Mouse (Mus musculus) midbrain, embryonic 15.5 days (tissue): ENCODE measurements around the gene Lpar2. TPM values are rescaled to one million over a fixed set of nuclear protein-coding genes. Genes with fewer than 3 reads are reported as not detected.

Source experiments
- ATAC-seq: fragments of 200-750 bp; cut with Nextera tagmentation; replicated peaks from 2 replicates; pipeline ENCODE4 v1.8.0; 2017; ENCODE audit warnings: moderate TSS enrichment
- H3K27ac ChIP-seq: fragments of 300-500 bp; sonication (generic); 2 replicates; pipeline ENCODE4 v1.5.1; 2015; ENCODE audit warnings: mild to moderate bottlenecking, inconsistent platforms
- H3K27me3 ChIP-seq: fragments of 300-500 bp; sonication (generic); replicated peaks from 2 replicates; pipeline ENCODE4 v1.6.1; 2015; ENCODE audit warnings: inconsistent platforms
- H3K36me3 ChIP-seq: fragments of 300-500 bp; sonication (generic); replicated peaks from 2 replicates; pipeline ENCODE4 v1.6.1; 2015; ENCODE audit warnings: inconsistent platforms
- H3K4me1 ChIP-seq: fragments of 300-500 bp; sonication (generic); 2 replicates; pipeline ENCODE4 v1.6.1; 2015; ENCODE audit warnings: inconsistent platforms
- H3K4me2 ChIP-seq: fragments of 300-500 bp; sonication (generic); 2 replicates; pipeline ENCODE4 v1.6.1; 2015; ENCODE audit warnings: inconsistent platforms, mild to moderate bottlenecking, moderate library complexity
- H3K4me3 ChIP-seq: fragments of 300-500 bp; sonication (generic); 2 replicates; pipeline ENCODE4 v1.5.1; 2015; ENCODE audit warnings: mild to moderate bottlenecking, inconsistent platforms
- H3K9ac ChIP-seq: fragments of 300-500 bp; sonication (generic); 2 replicates; pipeline ENCODE4 v1.6.1; 2015; ENCODE audit warnings: mild to moderate bottlenecking, inconsistent platforms
- H3K9me3 ChIP-seq: fragments of 300-500 bp; sonication (generic); 2 replicates; pipeline ENCODE4 v1.6.1; 2016; ENCODE audit warnings: inconsistent platforms
- WGBS: fragments of 180-500 bp; shearing (Covaris S2); methylation state at CpG from one replicate; pipeline ENCODE4 v1.1.7; 2015; ENCODE audit warnings: mixed read lengths; 5-methylcytosine and 5-hydroxymethylcytosine counted together
- polyA plus RNA-seq: library from polyadenylated mRNA; unstranded; fragments of >200 nt; fragmentation: Nextera tagmentation; extraction: Ambion mirVana; gene quantifications from 2 replicates; pipeline ENCODE4 v1.2.1, GENCODE M21; 2015

Lpar2 gene
- polyA plus RNA-seq, 1 experiment from 2014 or later, result 0.76 TPM

DNA sequence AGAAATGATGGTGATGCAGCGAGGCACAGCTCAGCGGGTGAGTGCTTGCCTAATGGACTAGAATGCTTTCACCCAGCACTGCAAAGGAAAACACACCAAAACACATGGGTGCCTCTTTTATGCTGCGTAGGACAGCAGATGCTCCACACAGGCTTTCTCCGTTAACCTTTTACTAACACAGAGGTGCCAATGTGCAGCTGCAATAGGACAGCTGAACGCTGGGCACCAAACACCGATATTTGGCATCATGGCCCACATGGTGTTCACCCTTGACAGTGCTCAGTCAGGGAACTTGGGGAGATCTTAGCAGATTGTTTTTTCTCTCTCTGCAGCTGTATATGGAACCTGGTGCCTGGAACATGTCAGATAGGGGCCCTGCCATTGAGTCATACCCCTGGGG, 27.3 kb upstream of the Lpar2 start:
- H3K9me3 ChIP-seq, result no peaks in the 10 kb centered on the region
- H3K9ac ChIP-seq, result no peak overlapping the region
- H3K27me3 ChIP-seq, result no peaks in the 10 kb centered on the region
- no peak overlapping the region for H3K4me2 ChIP-seq
- peaks cover 29% of the 10 kb centered on the region for H3K4me1 ChIP-seq
- ATAC-seq, result no peak
- peaks cover 46% of the 10 kb centered on the region for H3K36me3 ChIP-seq
- H3K4me3 ChIP-seq, result no peak overlapping the region
- no peak overlapping the region for H3K27ac ChIP-seq
- WGBS, result 98% methylated on average over 6 of the region's 6 CpGs

DNA sequence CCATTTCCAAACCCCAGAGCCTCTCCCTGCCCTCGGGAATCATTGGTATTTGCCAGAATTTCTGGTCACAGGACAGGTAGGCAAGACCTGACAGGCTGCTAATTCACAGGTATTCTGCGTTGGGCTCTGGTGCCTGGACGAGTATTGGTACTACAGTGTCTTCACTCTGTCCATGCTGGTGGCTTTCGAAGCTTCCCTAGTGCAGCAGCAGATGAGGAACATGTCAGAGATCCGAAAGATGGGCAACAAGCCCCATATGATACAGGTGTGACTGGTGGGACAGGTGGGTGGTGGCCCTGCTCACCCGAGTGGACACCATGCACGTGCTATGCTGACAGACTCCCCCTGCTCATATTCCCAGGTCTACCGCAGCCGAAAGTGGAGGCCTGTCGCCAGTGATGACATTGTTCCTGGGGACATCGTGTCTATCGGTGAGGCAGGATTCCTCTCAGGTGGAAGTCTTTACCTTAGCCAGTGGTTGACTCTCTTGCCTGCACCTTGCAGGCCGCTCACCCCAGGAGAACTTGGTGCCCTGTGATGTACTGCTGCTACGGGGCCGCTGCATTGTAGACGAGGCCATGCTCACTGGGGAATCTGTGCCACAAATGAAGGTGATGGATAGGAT, 25.4 kb upstream of the Lpar2 start:
- Histone ChIP-seq H3K27me3 (no peaks in the 10 kb centered on the region), H3K9me3 (no peaks in the 10 kb centered on the region), H3K4me2 (no peak overlapping the region), H3K4me3 (no peak overlapping the region), H3K27ac (no peak overlapping the region), H3K4me1 (peaks cover 22% of the 10 kb centered on the region), H3K9ac (no peak overlapping the region), H3K36me3 (peaks cover 61% of the 10 kb centered on the region)
- 96% methylated on average over 16 of the region's 16 CpGs for WGBS
- ATAC-seq, result no peak

DNA sequence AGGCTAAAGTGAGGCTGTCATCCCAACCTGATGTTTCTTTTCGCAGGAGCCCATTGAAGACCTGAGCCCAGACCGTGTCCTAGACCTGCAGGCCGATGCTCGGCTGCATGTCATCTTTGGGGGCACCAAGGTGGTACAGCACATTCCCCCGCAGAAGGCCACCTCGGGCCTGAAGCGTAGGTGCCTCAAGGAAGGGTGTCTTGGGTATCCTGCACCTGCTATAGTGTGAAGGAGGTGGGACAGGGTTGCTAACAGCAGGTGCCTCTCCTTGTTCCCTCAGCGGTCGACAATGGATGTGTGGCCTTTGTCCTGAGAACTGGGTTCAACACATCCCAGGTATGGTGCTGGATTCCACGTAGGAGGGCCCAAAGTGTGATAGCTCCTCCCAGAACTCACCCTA, 24.6 kb upstream of the Lpar2 start:
- no peaks in the 10 kb centered on the region for H3K9me3 ChIP-seq
- H3K9ac ChIP-seq, result no peak overlapping the region
- WGBS, result 95% methylated on average over 10 of the region's 10 CpGs
- H3K27me3 ChIP-seq, result no peaks in the 10 kb centered on the region
- no peak overlapping the region for H3K4me3 ChIP-seq
- H3K4me1 ChIP-seq, result peaks cover 14% of the 10 kb centered on the region
- no peak for ATAC-seq
- peaks cover 70% of the 10 kb centered on the region for H3K36me3 ChIP-seq
- no peak overlapping the region for H3K4me2 ChIP-seq
- H3K27ac ChIP-seq, result no peak overlapping the region

DNA sequence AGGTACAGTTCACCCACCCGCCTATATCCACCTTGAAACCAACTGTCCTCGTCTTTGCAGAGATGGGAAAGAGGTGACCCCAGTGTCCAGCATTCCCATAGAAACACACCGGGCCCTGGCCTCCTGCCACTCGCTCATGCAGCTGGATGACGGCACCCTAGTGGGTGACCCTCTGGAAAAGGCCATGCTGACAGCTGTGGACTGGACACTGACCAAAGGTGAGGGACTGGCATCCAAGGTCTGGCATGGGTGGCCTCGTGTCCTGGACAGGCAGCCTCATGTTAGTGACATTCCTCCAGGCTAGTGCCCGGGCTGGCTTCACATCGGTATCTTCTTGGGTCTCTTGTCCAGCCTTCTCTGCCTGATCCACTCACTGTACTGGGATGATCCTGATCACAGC, 23.0 kb upstream of the Lpar2 start:
- Histone ChIP-seq H3K36me3 (peaks cover 78% of the 10 kb centered on the region), H3K4me2 (no peak overlapping the region), H3K27ac (no peak overlapping the region), H3K27me3 (no peaks in the 10 kb centered on the region), H3K9me3 (no peaks in the 10 kb centered on the region), H3K9ac (no peak overlapping the region), H3K4me3 (no peak overlapping the region), H3K4me1 (no peaks in the 10 kb centered on the region)
- no peak for ATAC-seq
- 90% methylated on average over 8 of the region's 8 CpGs for WGBS

DNA sequence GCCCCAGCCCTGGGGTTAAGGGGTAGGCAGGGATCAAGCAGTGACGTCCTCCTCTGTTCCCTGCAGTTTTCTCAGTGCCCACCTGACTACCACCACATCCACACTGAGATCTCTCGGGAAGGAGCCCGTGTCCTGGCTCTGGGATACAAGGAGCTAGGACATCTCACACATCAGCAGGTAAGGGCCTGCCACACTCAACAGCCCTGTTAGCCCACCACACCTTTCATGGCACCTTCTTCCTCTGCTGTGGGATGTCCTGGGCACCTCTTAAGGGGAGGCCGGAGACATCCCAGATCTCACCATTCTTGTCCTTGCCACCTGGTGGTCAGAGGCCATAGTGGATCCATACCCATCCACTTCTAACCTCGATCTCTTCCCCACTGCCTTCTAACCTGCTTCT, 22.3 kb upstream of the Lpar2 start:
- Histone ChIP-seq H3K9me3 (no peaks in the 10 kb centered on the region), H3K4me3 (no peak overlapping the region), H3K27me3 (no peaks in the 10 kb centered on the region), H3K27ac (no peak overlapping the region), H3K36me3 (peaks cover 82% of the 10 kb centered on the region), H3K4me1 (no peaks in the 10 kb centered on the region), H3K4me2 (no peak overlapping the region), H3K9ac (no peak overlapping the region)
- no peak for ATAC-seq
- WGBS, result 91% methylated on average over 5 of the region's 5 CpGs

DNA sequence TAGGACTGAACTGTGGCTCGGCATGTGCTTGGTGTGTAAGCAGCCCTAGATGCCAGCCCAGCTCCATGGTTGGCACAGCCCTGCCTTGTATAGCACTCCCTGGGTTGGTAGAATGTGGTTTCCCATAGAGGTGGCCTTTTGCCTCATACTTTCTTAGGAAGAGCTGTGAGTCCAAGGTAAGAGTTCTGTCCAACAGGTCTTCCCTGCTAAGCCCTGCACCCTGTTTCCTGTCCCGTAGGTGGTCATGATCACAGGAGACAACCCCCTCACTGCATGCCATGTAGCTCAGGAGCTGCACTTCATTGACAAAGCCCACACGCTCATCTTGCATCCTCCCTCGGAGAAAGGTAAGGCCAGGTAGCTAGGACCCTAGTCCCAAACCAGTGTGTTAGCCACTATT, 20.4 kb upstream of the Lpar2 start:
- no peak overlapping the region for H3K27ac ChIP-seq
- peaks cover 92% of the 10 kb centered on the region for H3K36me3 ChIP-seq
- H3K4me1 ChIP-seq, result no peaks in the 10 kb centered on the region
- no peak overlapping the region for H3K4me2 ChIP-seq
- WGBS, result 97% methylated on average over 4 of the region's 4 CpGs
- no peak overlapping the region for H3K4me3 ChIP-seq
- no peaks in the 10 kb centered on the region for H3K9me3 ChIP-seq
- no peak overlapping the region for H3K9ac ChIP-seq
- no peaks in the 10 kb centered on the region for H3K27me3 ChIP-seq
- ATAC-seq, result no peak

DNA sequence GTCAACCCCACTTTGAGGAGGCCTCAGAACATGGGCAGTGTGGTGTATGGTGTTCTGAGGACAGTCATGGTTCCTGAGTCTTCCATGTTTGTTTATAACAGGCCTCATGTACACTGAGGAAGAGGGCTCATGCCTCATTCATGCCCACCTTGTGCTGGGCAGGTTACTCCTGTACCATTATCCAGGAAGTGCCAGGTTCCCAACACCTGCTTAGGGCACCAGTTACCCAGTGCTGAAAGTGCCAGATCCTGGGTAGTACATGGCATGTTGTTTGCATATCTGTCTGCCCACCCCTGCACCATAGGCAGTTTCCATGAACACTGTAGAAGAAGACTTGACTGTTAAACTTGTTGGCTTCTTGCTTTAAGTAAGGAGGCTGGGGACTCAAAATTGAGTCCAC, 20.0 kb upstream of the Lpar2 start:
- Histone ChIP-seq H3K4me3 (no peak overlapping the region), H3K27me3 (no peaks in the 10 kb centered on the region)
- no peak for ATAC-seq

DNA sequence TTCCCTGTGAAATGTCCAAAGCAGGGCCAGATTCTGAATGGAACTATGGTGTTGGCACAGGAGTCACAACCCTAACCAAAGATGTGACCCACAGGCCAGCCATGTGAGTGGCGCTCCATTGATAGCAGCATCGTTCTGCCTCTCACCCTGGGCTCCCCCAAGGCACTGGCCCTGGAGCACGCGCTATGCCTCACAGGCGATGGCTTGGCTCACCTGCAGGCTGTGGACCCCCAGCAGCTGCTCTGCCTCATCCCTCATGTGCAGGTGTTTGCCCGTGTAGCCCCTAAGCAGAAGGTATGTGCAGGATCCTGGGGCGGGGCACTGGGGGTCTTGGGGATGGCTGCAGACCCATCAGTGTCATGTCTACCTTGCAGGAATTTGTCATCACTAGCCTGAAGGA, 18.9 kb upstream of the Lpar2 start:
- Histone ChIP-seq H3K27ac (no peak overlapping the region), H3K9me3 (no peaks in the 10 kb centered on the region), H3K4me3 (no peak overlapping the region), H3K9ac (no peak overlapping the region), H3K4me1 (peaks cover 4% of the 10 kb centered on the region), H3K27me3 (no peaks in the 10 kb centered on the region), H3K4me2 (no peak overlapping the region), H3K36me3 (peaks cover 88% of the 10 kb centered on the region)
- no peak for ATAC-seq
- WGBS, result 96% methylated on average over 7 of the region's 7 CpGs

More for the DNA sequence above, 20.0 kb upstream of the Lpar2 start:
- Histone ChIP-seq H3K9me3 (no peaks in the 10 kb centered on the region), H3K4me1 (no peaks in the 10 kb centered on the region), H3K9ac (no peak overlapping the region), H3K4me2 (no peak overlapping the region), H3K36me3 (peaks cover 92% of the 10 kb centered on the region), H3K27ac (no peak overlapping the region)

DNA sequence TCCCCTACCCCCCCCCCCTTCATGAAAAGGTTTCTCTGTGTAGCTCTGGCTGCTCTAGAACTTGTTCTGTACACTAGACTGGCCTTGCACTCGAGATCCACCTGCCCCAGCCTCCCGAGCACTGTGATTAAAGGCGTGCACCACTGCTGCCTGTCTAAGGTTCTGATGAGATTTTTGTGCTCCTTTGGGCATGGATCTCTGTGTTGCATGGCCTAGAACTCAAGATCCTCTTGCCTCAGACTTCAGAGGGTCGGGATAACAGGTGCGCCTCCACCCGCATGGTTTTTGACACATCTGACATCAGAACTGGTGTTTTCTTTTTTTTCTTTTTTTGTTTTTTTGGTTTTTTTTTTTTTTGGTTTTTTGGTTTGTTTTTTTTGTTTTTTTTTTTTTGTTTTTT, 17.7 kb upstream of the Lpar2 start:
- no peak for ATAC-seq
- H3K4me3 ChIP-seq, result no peak overlapping the region
- H3K27ac ChIP-seq, result no peak overlapping the region
- H3K27me3 ChIP-seq, result no peaks in the 10 kb centered on the region
- H3K9ac ChIP-seq, result no peak overlapping the region
- H3K9me3 ChIP-seq, result no peaks in the 10 kb centered on the region
- H3K4me1 ChIP-seq, result peaks cover 6% of the 10 kb centered on the region
- H3K4me2 ChIP-seq, result no peak overlapping the region
- 91% methylated on average over 6 of the region's 6 CpGs for WGBS
- peaks cover 77% of the 10 kb centered on the region for H3K36me3 ChIP-seq

DNA sequence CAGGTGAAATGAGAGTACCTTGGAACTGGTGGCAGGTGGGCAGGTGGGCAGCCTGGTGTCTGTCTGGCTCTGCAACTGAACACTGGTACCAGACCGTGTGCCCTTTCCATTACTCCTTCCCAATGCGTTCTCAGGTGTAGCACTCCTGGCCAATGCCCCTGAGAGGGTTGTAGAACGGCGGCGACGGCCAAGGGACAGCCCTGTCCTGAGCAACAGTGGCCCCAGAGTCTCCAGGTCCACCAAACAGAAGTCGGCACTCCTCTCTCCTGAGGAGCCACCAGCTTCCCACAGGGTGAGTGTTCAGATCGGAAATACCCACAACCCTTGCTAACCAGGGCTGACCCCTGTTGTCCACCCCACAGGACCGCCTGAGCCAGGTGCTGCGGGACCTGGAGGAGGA, 17.1 kb upstream of the Lpar2 start:
- ATAC-seq, result no peak
- 97% methylated on average over 10 of the region's 10 CpGs for WGBS

DNA sequence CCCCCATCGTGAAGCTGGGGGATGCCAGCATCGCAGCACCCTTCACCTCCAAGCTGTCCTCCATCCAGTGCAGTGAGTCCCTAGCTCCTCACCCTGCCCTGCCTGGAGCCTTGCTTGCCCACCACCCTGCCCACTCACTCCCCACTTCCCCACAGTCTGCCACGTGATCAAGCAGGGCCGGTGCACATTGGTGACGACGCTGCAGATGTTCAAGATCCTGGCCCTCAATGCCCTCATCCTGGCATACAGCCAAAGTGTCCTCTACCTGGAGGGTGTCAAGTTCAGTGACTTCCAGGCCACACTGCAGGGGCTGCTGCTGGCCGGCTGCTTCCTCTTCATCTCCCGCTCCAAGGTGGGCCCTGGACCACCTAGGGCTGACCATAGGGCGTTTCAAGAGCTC, 16.7 kb upstream of the Lpar2 start:
- H3K4me1 ChIP-seq, result peaks cover 15% of the 10 kb centered on the region
- no peaks in the 10 kb centered on the region for H3K27me3 ChIP-seq
- H3K9ac ChIP-seq, result no peak overlapping the region
- no peak overlapping the region for H3K27ac ChIP-seq
- WGBS, result 95% methylated on average over 9 of the region's 9 CpGs
- no peaks in the 10 kb centered on the region for H3K9me3 ChIP-seq
- H3K4me3 ChIP-seq, result no peak overlapping the region
- H3K4me2 ChIP-seq, result no peak overlapping the region
- ATAC-seq, result no peak
- peaks cover 68% of the 10 kb centered on the region for H3K36me3 ChIP-seq

More for the DNA sequence above, 17.1 kb upstream of the Lpar2 start:
- Histone ChIP-seq H3K4me1 (peaks cover 12% of the 10 kb centered on the region), H3K4me2 (no peak overlapping the region), H3K27ac (no peak overlapping the region), H3K36me3 (peaks cover 72% of the 10 kb centered on the region), H3K4me3 (no peak overlapping the region), H3K27me3 (no peaks in the 10 kb centered on the region), H3K9ac (no peak overlapping the region), H3K9me3 (no peaks in the 10 kb centered on the region)

DNA sequence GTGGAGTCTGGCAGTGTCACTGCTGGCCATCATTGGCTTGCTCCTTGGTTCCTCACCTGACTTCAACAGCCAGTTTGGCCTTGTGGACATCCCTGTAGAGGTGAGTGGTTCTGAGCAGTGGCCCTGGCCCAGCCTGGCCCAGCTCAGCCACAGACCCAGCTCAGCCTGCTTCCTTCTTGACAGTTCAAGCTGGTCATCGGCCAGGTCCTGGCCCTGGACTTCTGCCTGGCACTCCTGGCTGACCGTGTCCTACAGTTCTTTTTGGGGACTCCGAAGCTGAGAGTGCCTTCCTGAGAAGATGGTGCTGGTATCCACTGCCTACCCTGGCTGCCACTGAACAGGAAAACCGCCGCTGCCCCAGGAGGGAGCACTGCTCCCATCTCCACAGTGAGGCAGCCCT, 15.0 kb upstream of the Lpar2 start:
- peaks cover 15% of the 10 kb centered on the region for H3K4me1 ChIP-seq
- H3K27me3 ChIP-seq, result no peaks in the 10 kb centered on the region
- no peak overlapping the region for H3K4me2 ChIP-seq
- no peak for ATAC-seq
- no peak overlapping the region for H3K27ac ChIP-seq
- H3K4me3 ChIP-seq, result no peak overlapping the region
- WGBS, result 95% methylated on average over 5 of the region's 5 CpGs
- H3K9me3 ChIP-seq, result no peaks in the 10 kb centered on the region
- no peak overlapping the region for H3K9ac ChIP-seq
- H3K36me3 ChIP-seq, result peaks cover 59% of the 10 kb centered on the region

DNA sequence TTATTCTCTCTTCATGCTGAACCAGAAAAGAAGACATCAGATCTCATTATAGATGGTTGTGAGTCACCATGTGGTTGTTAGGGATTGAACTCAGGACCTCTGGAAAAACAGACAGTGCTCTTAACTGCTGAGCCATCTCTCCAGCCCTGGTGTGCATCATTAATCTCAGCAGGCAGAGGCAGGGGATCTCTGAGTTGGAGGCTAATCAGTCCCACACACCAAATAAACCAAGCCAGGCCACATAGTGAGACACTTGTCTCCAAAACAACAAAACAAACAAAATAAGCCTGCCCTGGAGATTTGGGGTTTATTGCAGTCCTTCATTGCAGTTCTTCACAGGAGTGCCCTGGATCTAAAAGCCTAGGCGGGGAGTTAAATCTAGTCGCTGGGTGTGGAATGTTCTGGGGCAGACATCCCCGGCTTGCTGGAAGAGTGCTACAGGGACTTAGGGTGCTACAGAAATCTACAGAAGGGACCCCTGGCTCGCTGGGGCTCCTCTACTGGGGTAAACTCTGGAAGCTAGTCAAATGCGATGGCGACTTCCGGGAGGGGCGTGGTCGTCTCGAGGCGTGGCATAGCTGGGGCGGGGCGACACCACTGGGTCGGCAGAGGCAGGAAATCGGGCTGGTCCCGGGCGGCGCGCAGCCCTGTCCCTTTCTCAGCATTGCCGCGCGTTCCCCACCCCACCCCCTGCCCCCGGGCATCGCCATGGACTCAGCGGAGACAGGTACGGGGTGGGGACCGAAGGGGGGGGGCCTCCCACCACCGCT, 13.9 kb upstream of the Lpar2 start, which contains the start of gene Gmip:
TSS of gene Gmip (plus strand) at position 586 of the 770 bp plus-strand sequence.
- peak; percentile 75 for ATAC-seq
- Histone ChIP-seq H3K9me3 (no peaks in the 10 kb centered on the region), H3K36me3 (peaks cover 51% of the 10 kb centered on the region), H3K4me2 (peak within 1 kb of the TSS; percentile 54), H3K27ac (peak within 1 kb of the TSS; percentile 39), H3K4me1 (peaks cover 15% of the 10 kb centered on the region), H3K27me3 (no peaks in the 10 kb centered on the region), H3K4me3 (peak within 1 kb of the TSS; percentile 48), H3K9ac (peak within 1 kb of the TSS; percentile 55)
- 8% methylated on average over 25 of the region's 28 CpGs for WGBS
